30 mouse cellular contexts compared by ENCODE assay signal in genomic region chr6:24963754-24964153, GRCm38 (mm10). TPM values are rescaled to one million over a fixed set of nuclear protein-coding genes. Genes with fewer than 3 reads are reported as not detected.
"Had no signal": no experiment of that assay in that cellular context is flagged by ENCODE, and none has a peak within 500 bp of the region (broad histone marks: within the 10 kb centered on the region; RNA-seq: fewer than 3 reads in every experiment).

No protein-coding gene starts in this region.

- H3K9ac ChIP-seq: embryonic facial prominence, embryonic 12.5 days; embryonic facial prominence, embryonic 13.5 days; embryonic facial prominence, embryonic 15.5 days; forebrain, embryonic 12.5 days; forebrain, embryonic 13.5 days; forebrain, embryonic 15.5 days; forebrain, postnatal 0 days had no signal

- DNase-seq: cerebellum, adult 18-20 months; cerebellum, adult 2 months; cerebellum, adult 8-10 months; cerebellum, adult 9-10 months; cerebellum, adult 9-11 months; cerebellum, postnatal 10 days; cerebellum, postnatal 14 days; cerebellum, postnatal 25 days; cerebellum, postnatal 36 days; embryo, embryonic 11 days; forebrain, postnatal 0 days; gastrocnemius, adult 2 months; gastrocnemius, postnatal 10 days; gastrocnemius, postnatal 14 days; gastrocnemius, postnatal 25 days; gastrocnemius, postnatal 36 days; heart, adult 11 months had no signal

- H3K27me3 ChIP-seq: embryonic facial prominence, embryonic 12.5 days; embryonic facial prominence, embryonic 13.5 days; embryonic facial prominence, embryonic 15.5 days; forebrain, embryonic 12.5 days; forebrain, embryonic 13.5 days; forebrain, embryonic 15.5 days had no signal

- H3K4me2 ChIP-seq: embryonic facial prominence, embryonic 12.5 days; embryonic facial prominence, embryonic 13.5 days; embryonic facial prominence, embryonic 15.5 days; forebrain, embryonic 12.5 days; forebrain, embryonic 13.5 days; forebrain, embryonic 15.5 days had no signal

- H3K36me3 ChIP-seq: embryonic facial prominence, embryonic 10.5 days; embryonic facial prominence, embryonic 12.5 days; embryonic facial prominence, embryonic 13.5 days; embryonic facial prominence, embryonic 15.5 days; forebrain, embryonic 10.5 days; forebrain, embryonic 12.5 days; forebrain, embryonic 15.5 days had no signal

- ATAC-seq: forebrain, embryonic 13.5 days; forebrain, embryonic 14.5 days; forebrain, embryonic 15.5 days; forebrain, embryonic 16.5 days; forebrain, postnatal 0 days had no signal

- H3K27ac ChIP-seq: embryonic facial prominence, embryonic 10.5 days; embryonic facial prominence, embryonic 12.5 days; embryonic facial prominence, embryonic 13.5 days; embryonic facial prominence, embryonic 15.5 days; forebrain, embryonic 10.5 days; forebrain, embryonic 12.5 days; forebrain, embryonic 13.5 days; forebrain, embryonic 15.5 days; gastrocnemius, adult 2 months had no signal

- H3K4me3 ChIP-seq: embryonic facial prominence, embryonic 10.5 days; embryonic facial prominence, embryonic 12.5 days; embryonic facial prominence, embryonic 13.5 days; embryonic facial prominence, embryonic 15.5 days; erythroblast, embryonic 14.5 days; forebrain, embryonic 10.5 days; forebrain, embryonic 12.5 days; forebrain, embryonic 13.5 days; forebrain, embryonic 15.5 days; gastrocnemius, adult 2 months had no signal

- H3K9me3 ChIP-seq: embryonic facial prominence, embryonic 10.5 days; embryonic facial prominence, embryonic 12.5 days; embryonic facial prominence, embryonic 13.5 days; embryonic facial prominence, embryonic 15.5 days; forebrain, embryonic 10.5 days; forebrain, embryonic 12.5 days; forebrain, embryonic 13.5 days; forebrain, embryonic 15.5 days had no signal

- H3K4me1 ChIP-seq: embryonic facial prominence, embryonic 10.5 days; embryonic facial prominence, embryonic 12.5 days; embryonic facial prominence, embryonic 13.5 days; embryonic facial prominence, embryonic 15.5 days; forebrain, embryonic 10.5 days; forebrain, embryonic 12.5 days; forebrain, embryonic 13.5 days; forebrain, embryonic 15.5 days had no signal

RNA-seq across cellular contexts. Expression of gene Tmem229a, which starts 7.7 kb away (rescaled TPM):
- total RNA-seq: common myeloid progenitor, adult 5-6 weeks; granulocyte monocyte progenitor cell, adult 5-6 weeks had no signal
- polyA plus RNA-seq: erythroblast, embryonic 14.5 days had no signal
